ENCODE assay signal across 33 mouse cellular contexts in genomic region chr13:51182236-51182635, GRCm38 (mm10). TPM values are rescaled to one million over a fixed set of nuclear protein-coding genes. Genes with fewer than 3 reads are reported as not detected.
"Had no signal": no experiment of that assay in that cellular context is flagged by ENCODE, and none has a peak within 500 bp of the region (broad histone marks: within the 10 kb centered on the region; RNA-seq: fewer than 3 reads in every experiment).

No protein-coding gene starts in this region.

- DNase-seq: left cerebral cortex, postnatal 4 days; liver; liver, embryonic 13.5 days; liver, postnatal 0 days; lung, adult 18-20 months; lung, adult 2 months; lung, embryonic 14.5 days; lung, postnatal 10 days; lung, postnatal 14 days; lung, postnatal 36 days; lung, postnatal 4 days; midbrain, embryonic 14.5 days had no signal

- H3K9ac ChIP-seq: limb, embryonic 12.5 days; limb, embryonic 13.5 days; limb, embryonic 15.5 days; liver, embryonic 12.5 days; liver, embryonic 13.5 days; liver, embryonic 14.5 days; liver, embryonic 15.5 days; liver, postnatal 0 days; lung, embryonic 14.5 days; lung, embryonic 15.5 days; midbrain, embryonic 12.5 days; midbrain, embryonic 13.5 days; midbrain, embryonic 15.5 days had no signal

- H3K9me3 ChIP-seq: limb, embryonic 10.5 days; limb, embryonic 13.5 days; limb, embryonic 15.5 days; liver, embryonic 12.5 days; liver, embryonic 15.5 days; lung, embryonic 15.5 days; midbrain, embryonic 10.5 days; midbrain, embryonic 12.5 days; midbrain, embryonic 13.5 days; midbrain, embryonic 15.5 days had no signal

- H3K27me3 ChIP-seq: limb, embryonic 12.5 days; limb, embryonic 13.5 days; limb, embryonic 15.5 days; liver, embryonic 12.5 days; liver, embryonic 13.5 days; liver, embryonic 15.5 days; lung, embryonic 15.5 days; midbrain, embryonic 12.5 days; midbrain, embryonic 13.5 days; midbrain, embryonic 15.5 days had no signal

- H3K4me3 ChIP-seq: left cerebral cortex, adult 2 months; limb, embryonic 10.5 days; limb, embryonic 12.5 days; limb, embryonic 13.5 days; limb, embryonic 15.5 days; liver, embryonic 12.5 days; liver, embryonic 13.5 days; liver, embryonic 15.5 days; lung, embryonic 15.5 days; megakaryocyte, embryonic 14.5 days; midbrain, embryonic 10.5 days; midbrain, embryonic 12.5 days; midbrain, embryonic 13.5 days; midbrain, embryonic 15.5 days; myocyte had no signal

- H3K4me1 ChIP-seq: limb, embryonic 12.5 days; limb, embryonic 13.5 days; limb, embryonic 15.5 days; liver, embryonic 12.5 days; liver, embryonic 13.5 days; liver, embryonic 15.5 days; megakaryocyte, embryonic 14.5 days; midbrain, embryonic 10.5 days; midbrain, embryonic 12.5 days; midbrain, embryonic 13.5 days; midbrain, embryonic 15.5 days had no signal

- ATAC-seq: liver, embryonic 12.5 days; liver, postnatal 0 days; lung, postnatal 0 days; midbrain, embryonic 13.5 days; midbrain, embryonic 15.5 days; midbrain, embryonic 16.5 days had no signal

- H3K36me3 ChIP-seq: limb, embryonic 10.5 days; limb, embryonic 12.5 days; limb, embryonic 13.5 days; limb, embryonic 15.5 days; liver, embryonic 12.5 days; liver, embryonic 13.5 days; liver, embryonic 15.5 days; lung, embryonic 15.5 days; midbrain, embryonic 10.5 days; midbrain, embryonic 12.5 days; midbrain, embryonic 13.5 days; midbrain, embryonic 15.5 days had no signal

- H3K27ac ChIP-seq: left cerebral cortex, adult 2 months; limb, embryonic 10.5 days; limb, embryonic 12.5 days; limb, embryonic 13.5 days; limb, embryonic 15.5 days; liver, embryonic 12.5 days; liver, embryonic 13.5 days; liver, embryonic 14.5 days; liver, embryonic 15.5 days; lung, embryonic 15.5 days; macrophage; midbrain, embryonic 10.5 days; midbrain, embryonic 12.5 days; midbrain, embryonic 13.5 days; midbrain, embryonic 15.5 days had no signal

- H3K4me2 ChIP-seq: limb, embryonic 12.5 days; limb, embryonic 13.5 days; limb, embryonic 15.5 days; liver, embryonic 11.5 days; liver, embryonic 12.5 days; liver, embryonic 13.5 days; liver, embryonic 15.5 days; lung, embryonic 14.5 days; lung, embryonic 15.5 days; midbrain, embryonic 12.5 days; midbrain, embryonic 13.5 days; midbrain, embryonic 15.5 days had no signal

RNA-seq across cellular contexts. Expression of gene Nxnl2, which starts 11.4 kb away (rescaled TPM):
- total RNA-seq: megakaryocyte progenitor cell, adult 5-6 weeks; megakaryocyte-erythroid progenitor cell, adult 5-6 weeks had no signal
- polyA plus RNA-seq: liver, embryonic 13.5 days; macrophage; myocyte had no signal
